In the genomic region with DNA sequence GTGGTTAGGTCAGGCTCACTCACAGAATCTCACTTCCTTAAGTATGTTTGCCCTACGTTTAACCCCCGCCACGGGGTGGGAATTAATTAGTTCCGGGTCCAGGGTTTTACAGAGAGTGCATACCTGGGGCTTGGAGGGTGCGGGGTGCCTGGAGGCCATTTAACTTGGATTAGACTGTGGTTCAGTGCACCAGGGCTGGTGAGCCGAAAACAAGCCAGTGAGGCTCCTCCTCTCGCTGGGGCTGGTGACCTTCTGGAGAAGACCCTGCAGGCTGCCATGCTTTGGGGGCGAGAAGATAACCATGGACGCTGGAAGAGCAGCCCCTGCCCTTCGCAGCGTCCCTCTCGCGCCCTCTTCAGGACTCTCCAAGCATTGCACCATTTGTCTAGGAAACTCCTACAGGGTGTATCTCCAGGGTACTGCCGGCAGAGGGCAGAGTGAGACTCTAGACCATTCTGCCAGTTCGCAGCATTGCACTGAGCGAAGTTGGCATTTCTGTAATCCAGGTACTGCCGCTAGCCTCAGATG, we compare ENCODE assay signal across 9 mouse cellular contexts. TPM values are rescaled to one million over a fixed set of nuclear protein-coding genes. Genes with fewer than 3 reads are reported as not detected.
DNase-seq lines count a peak whose midpoint lies in the region; ATAC-seq and TF ChIP-seq lines count a peak whose summit lies in the region.
"Had no signal": no experiment of that assay in that cellular context is flagged by ENCODE, and none has a peak within 500 bp of the region (broad histone marks: within the 10 kb centered on the region; RNA-seq: fewer than 3 reads in every experiment).

No protein-coding gene starts in this region.

- peak; percentile 50; the same call in 1 of the 2 replicates for TF ChIP-seq CTCF in small intestine, adult 2 months (IDR thresholded peaks at IDR 0.05; ENCODE audit: extremely low read depth, insufficient read length, insufficient replicate concordance, low read depth, low read length)

- H3K4me1 ChIP-seq in heart, embryonic 11.5 days (ENCODE audit: control insufficient read depth, insufficient read depth, low read length), result no peaks in the 10 kb centered on the region
- no peaks in the 10 kb centered on the region for H3K4me1 ChIP-seq in small intestine, adult 2 months (ENCODE audit: control insufficient read depth, insufficient read depth, insufficient read length, low read length)

- no peak overlapping the region for H3K4me3 ChIP-seq in heart, embryonic 11.5 days (ENCODE audit: low read depth, low read length)
- no peak overlapping the region for H3K4me3 ChIP-seq in small intestine, adult 2 months (ENCODE audit: low read depth, low read length)

- H3K4me2 ChIP-seq in heart, embryonic 11.5 days, result no peak overlapping the region

- ATAC-seq in heart, embryonic 11.5 days (replicated peaks; ENCODE audit: insufficient number of reproducible peaks, low FRiP score, low TSS enrichment), result no peak

- H3K27me3 ChIP-seq in heart, embryonic 11.5 days (ENCODE audit: control insufficient read depth, insufficient read depth, low read length), result peaks cover 2% of the 10 kb centered on the region; the same call in 1 of the 2 replicates
- no peaks in the 10 kb centered on the region for H3K27me3 ChIP-seq in small intestine, adult 2 months (ENCODE audit: control insufficient read depth, insufficient read depth, low read length)

- intact Hi-C loops in heart, postnatal 36 days (cut with DNase I), result loop anchor here (10.0 kb wide), 1 partner anchor 161 kb away; a partner anchor contains a TSS

- H3K9me3 ChIP-seq in heart, embryonic 11.5 days (replicated peaks; ENCODE audit: control insufficient read depth, low read length), result no peaks in the 10 kb centered on the region

- no peak overlapping the region for H3K9ac ChIP-seq in heart, embryonic 11.5 days (ENCODE audit: low read depth, low read length)

- no peak overlapping the region for H3K27ac ChIP-seq in heart, embryonic 11.5 days (ENCODE audit: low read depth, low read length)
- no peak overlapping the region for H3K27ac ChIP-seq in small intestine, adult 2 months (ENCODE audit: insufficient read depth, low read depth, low read length)
- H3K27ac ChIP-seq: macrophage had no signal

- no peak for TF ChIP-seq POLR2A in small intestine, adult 2 months (IDR thresholded peaks at IDR 0.05; ENCODE audit: low read depth, low read length)

- WGBS in heart, embryonic 11.5 days (ENCODE audit: insufficient replicate concordance), result 27% methylated on average over 17 of the region's 17 CpGs
- 29% methylated on average over 17 of the region's 17 CpGs for WGBS in small intestine, adult 2 months

- DNase-seq in heart, adult 11 months, result peak; percentile 90
- peak; percentile 51 to 61 for DNase-seq in adrenal gland, adult 18-20 months (ENCODE audit: low spot score in 2 of 2)
- peak; percentile 86 for DNase-seq in embryo, embryonic 10.5 days (ENCODE audit: low spot score)
- peak; percentile 7 to 45 for DNase-seq in heart, postnatal 36 days
- peak; percentile 41 for DNase-seq in layer of hippocampus, adult 9-11 months
- peak; percentile 20 for DNase-seq in lung, postnatal 25 days (ENCODE audit: low spot score)

- no peaks in the 10 kb centered on the region for H3K36me3 ChIP-seq in heart, embryonic 11.5 days (ENCODE audit: control insufficient read depth, insufficient read depth, low read length)
- H3K36me3 ChIP-seq in small intestine, adult 2 months (ENCODE audit: control insufficient read depth, insufficient read depth, low read length), result no peaks in the 10 kb centered on the region

RNA-seq across cellular contexts. Expression of a gene that starts 28.4 kb away (rescaled TPM):
- 4.1 and 5.7 TPM in 2 replicates for polyA plus RNA-seq in heart, embryonic 11.5 days (2014; fragmentation: Nextera tagmentation; extraction: Ambion mirVana)
- 100 to 1,000 TPM; 143 to 170 TPM for total RNA-seq in adrenal gland, adult 18-20 months (2021)
- 10 to 100 TPM; 14.7 to 15.6 TPM for total RNA-seq in heart, postnatal 36 days (2021)
- 3.6 and 3.9 TPM in 2 replicates for polyA plus RNA-seq in small intestine, adult 2 months (2012; rRNA removed)

Comparison
In these comparisons a context has a peak if more than half of its experiments do, and no peak if none do; other contexts are left out.
1. DNase-seq: peak in every context shown above with its lines; median percentile 90 in heart, adult 11 months; 86 in embryo, embryonic 10.5 days; 56 in adrenal gland, adult 18-20 months; 41 in layer of hippocampus, adult 9-11 months; 26 in heart, postnatal 36 days; 20 in lung, postnatal 25 days.
2. RNA of a gene that starts 28.4 kb away (total RNA-seq): 143 to 170 TPM in adrenal gland, adult 18-20 months; 14.7 to 15.6 TPM in heart, postnatal 36 days; every median in the first group is over 4 times any median in the second.